Mouse (Mus musculus): ENCODE data around the gene Hist1h2af. TPM values are rescaled to one million over a fixed set of nuclear protein-coding genes. Genes with fewer than 3 reads are reported as not detected.
"Not testable (repeated sequence)": the region's sequence is repeated elsewhere in the genome, so short reads cannot be mapped to it uniquely, and the experiment has no call there.

Hist1h2af gene
- 3.8 and 9.2 TPM in 2 replicates for polyA plus RNA-seq (2015; fragmentation: Nextera tagmentation; extraction: Ambion mirVana)

- under 1% methylated on average over 24 of the region's 53 CpGs for WGBS
- Histone ChIP-seq H3K4me2 (ENCODE audit: low read depth, low read length) (peak within 1 kb of the TSS; percentile 75), H3K4me3 (ENCODE audit: low read length) (peak within 1 kb of the TSS; percentile 77), H3K4me1 (ENCODE audit: control insufficient read depth, insufficient read depth, low read length) (peaks cover 34% of the 10 kb centered on the region), H3K9ac (ENCODE audit: low read length) (peak within 1 kb of the TSS; percentile 90), H3K27ac (ENCODE audit: low read length) (peak within 1 kb of the TSS; percentile 99)
- not testable (repeated sequence) for H3K9me3 ChIP-seq (replicated peaks; ENCODE audit: control insufficient read depth, low read length); H3K27me3 ChIP-seq (ENCODE audit: control insufficient read depth, insufficient read depth, low read length); H3K36me3 ChIP-seq (ENCODE audit: control insufficient read depth, insufficient read depth)
- ATAC-seq (replicated peaks; ENCODE audit: extremely low read depth, insufficient read depth, low FRiP score): 0 out of 2 replicates have a peak, but pooled peaks have one; percentile 21
Observed at GRCm38 (mm10) chr13:23533560-23534367, at the start of gene Hist1h2af. Gene Hist1h2af, plus strand, starts transcription at chr13:23533906.

- H3K4me2 ChIP-seq (ENCODE audit: low read depth, low read length): no peak overlapping the region
- WGBS: 44% methylated on average over 5 of the region's 5 CpGs
- H3K4me3 ChIP-seq (ENCODE audit: low read length): no peak overlapping the region
- H3K27ac ChIP-seq (ENCODE audit: low read length): no peak overlapping the region
- no peaks in the 10 kb centered on the region for H3K36me3 ChIP-seq (ENCODE audit: control insufficient read depth, insufficient read depth)
- H3K27me3 ChIP-seq (ENCODE audit: control insufficient read depth, insufficient read depth, low read length): peaks cover 4% of the 10 kb centered on the region
- peaks cover 8% of the 10 kb centered on the region for H3K4me1 ChIP-seq (ENCODE audit: control insufficient read depth, insufficient read depth, low read length)
- no peak for ATAC-seq (replicated peaks; ENCODE audit: extremely low read depth, insufficient read depth, low FRiP score)
- H3K9me3 ChIP-seq (replicated peaks; ENCODE audit: control insufficient read depth, low read length): no peaks in the 10 kb centered on the region
- H3K9ac ChIP-seq (ENCODE audit: low read length): no peak overlapping the region
Observed at GRCm38 (mm10) chr13:23485271-23485670, 48.4 kb upstream of the Hist1h2af start.

- peak within 1 kb of the TSS; percentile 62; the same call in 1 of the 2 replicates for H3K9ac ChIP-seq (ENCODE audit: low read length)
- WGBS: 4% methylated on average over 13 of the region's 14 CpGs
- peaks cover 4% of the 10 kb centered on the region for H3K27me3 ChIP-seq (ENCODE audit: control insufficient read depth, insufficient read depth, low read length)
- H3K36me3 ChIP-seq (ENCODE audit: control insufficient read depth, insufficient read depth): no peaks in the 10 kb centered on the region
- peak within 1 kb of the TSS; percentile 87 for H3K4me2 ChIP-seq (ENCODE audit: low read depth, low read length)
- H3K9me3 ChIP-seq (replicated peaks; ENCODE audit: control insufficient read depth, low read length): no peaks in the 10 kb centered on the region
- peak; percentile 94 for ATAC-seq (replicated peaks; ENCODE audit: extremely low read depth, insufficient read depth, low FRiP score)
- H3K4me1 ChIP-seq (ENCODE audit: control insufficient read depth, insufficient read depth, low read length): peaks cover 18% of the 10 kb centered on the region
- H3K27ac ChIP-seq (ENCODE audit: low read length): no peak within 1 kb of the TSS
- peak within 1 kb of the TSS; percentile 53 for H3K4me3 ChIP-seq (ENCODE audit: low read length)
Observed at GRCm38 (mm10) chr13:23488400-23489322, 45.0 kb upstream of the Hist1h2af start, which contains the start of gene Btn2a2. Gene Btn2a2, minus strand, starts transcription at chr13:23488857.

- 30% methylated on average over 1 of the region's 1 CpGs for WGBS
- H3K4me1 ChIP-seq (ENCODE audit: control insufficient read depth, insufficient read depth, low read length): peaks cover 18% of the 10 kb centered on the region
- no peaks in the 10 kb centered on the region for H3K36me3 ChIP-seq (ENCODE audit: control insufficient read depth, insufficient read depth)
- no peak overlapping the region for H3K9ac ChIP-seq (ENCODE audit: low read length)
- no peak overlapping the region for H3K4me2 ChIP-seq (ENCODE audit: low read depth, low read length)
- no peaks in the 10 kb centered on the region for H3K9me3 ChIP-seq (replicated peaks; ENCODE audit: control insufficient read depth, low read length)
- peaks cover 4% of the 10 kb centered on the region for H3K27me3 ChIP-seq (ENCODE audit: control insufficient read depth, insufficient read depth, low read length)
- no peak for ATAC-seq (replicated peaks; ENCODE audit: extremely low read depth, insufficient read depth, low FRiP score)
- H3K4me3 ChIP-seq (ENCODE audit: low read length): no peak overlapping the region
- H3K27ac ChIP-seq (ENCODE audit: low read length): no peak overlapping the region
Observed at GRCm38 (mm10) chr13:23490863-23491262, 42.8 kb upstream of the Hist1h2af start.

GRCm38 (mm10) chr13:23491263-23491662 lies 42.4 kb upstream of the Hist1h2af start:
- no peak overlapping the region for H3K9ac ChIP-seq (ENCODE audit: low read length)
- no peak overlapping the region for H3K4me2 ChIP-seq (ENCODE audit: low read depth, low read length)
- no peaks in the 10 kb centered on the region for H3K9me3 ChIP-seq (replicated peaks; ENCODE audit: control insufficient read depth, low read length)
- H3K27ac ChIP-seq (ENCODE audit: low read length): no peak overlapping the region
- peaks cover 4% of the 10 kb centered on the region for H3K27me3 ChIP-seq (ENCODE audit: control insufficient read depth, insufficient read depth, low read length)
- no peak overlapping the region for H3K4me3 ChIP-seq (ENCODE audit: low read length)
- 22% methylated on average over 1 of the region's 1 CpGs for WGBS
- no peaks in the 10 kb centered on the region for H3K36me3 ChIP-seq (ENCODE audit: control insufficient read depth, insufficient read depth)
- ATAC-seq (replicated peaks; ENCODE audit: extremely low read depth, insufficient read depth, low FRiP score): no peak
- H3K4me1 ChIP-seq (ENCODE audit: control insufficient read depth, insufficient read depth, low read length): peaks cover 18% of the 10 kb centered on the region

GRCm38 (mm10) chr13:23491990-23492389 lies 41.7 kb upstream of the Hist1h2af start:
- Histone ChIP-seq H3K27me3 (ENCODE audit: control insufficient read depth, insufficient read depth, low read length) (peaks cover 4% of the 10 kb centered on the region), H3K9me3 (replicated peaks; ENCODE audit: control insufficient read depth, low read length) (no peaks in the 10 kb centered on the region), H3K9ac (ENCODE audit: low read length) (peak overlapping the region; percentile 39), H3K4me2 (ENCODE audit: low read depth, low read length) (peak overlapping the region; percentile 67), H3K36me3 (ENCODE audit: control insufficient read depth, insufficient read depth) (no peaks in the 10 kb centered on the region), H3K4me3 (ENCODE audit: low read length) (peak overlapping the region; percentile 51), H3K4me1 (ENCODE audit: control insufficient read depth, insufficient read depth, low read length) (peaks cover 18% of the 10 kb centered on the region), H3K27ac (ENCODE audit: low read length) (no peak overlapping the region)
- 9% methylated on average over 14 of the region's 14 CpGs for WGBS
- no peak for ATAC-seq (replicated peaks; ENCODE audit: extremely low read depth, insufficient read depth, low FRiP score)

GRCm38 (mm10) chr13:23495526-23495925 lies 38.2 kb upstream of the Hist1h2af start:
- H3K36me3 ChIP-seq (ENCODE audit: control insufficient read depth, insufficient read depth): no peaks in the 10 kb centered on the region
- no peak overlapping the region for H3K9ac ChIP-seq (ENCODE audit: low read length)
- no peak overlapping the region for H3K27ac ChIP-seq (ENCODE audit: low read length)
- no peak overlapping the region for H3K4me2 ChIP-seq (ENCODE audit: low read depth, low read length)
- no peak for ATAC-seq (replicated peaks; ENCODE audit: extremely low read depth, insufficient read depth, low FRiP score)
- WGBS: 75% methylated on average over 6 of the region's 6 CpGs
- peaks cover 20% of the 10 kb centered on the region for H3K4me1 ChIP-seq (ENCODE audit: control insufficient read depth, insufficient read depth, low read length)
- no peak overlapping the region for H3K4me3 ChIP-seq (ENCODE audit: low read length)
- no peaks in the 10 kb centered on the region for H3K27me3 ChIP-seq (ENCODE audit: control insufficient read depth, insufficient read depth, low read length)
- no peaks in the 10 kb centered on the region for H3K9me3 ChIP-seq (replicated peaks; ENCODE audit: control insufficient read depth, low read length)

- no peak overlapping the region for H3K9ac ChIP-seq (ENCODE audit: low read length)
- H3K4me3 ChIP-seq (ENCODE audit: low read length): peak overlapping the region; percentile 50
- 10% methylated on average over 19 of the region's 19 CpGs for WGBS
- H3K27me3 ChIP-seq (ENCODE audit: control insufficient read depth, insufficient read depth, low read length): no peaks in the 10 kb centered on the region
- no peaks in the 10 kb centered on the region for H3K9me3 ChIP-seq (replicated peaks; ENCODE audit: control insufficient read depth, low read length)
- ATAC-seq (replicated peaks; ENCODE audit: extremely low read depth, insufficient read depth, low FRiP score): no peak
- H3K27ac ChIP-seq (ENCODE audit: low read length): no peak overlapping the region
- peak overlapping the region; percentile 72 for H3K4me2 ChIP-seq (ENCODE audit: low read depth, low read length)
- peaks cover 14% of the 10 kb centered on the region for H3K4me1 ChIP-seq (ENCODE audit: control insufficient read depth, insufficient read depth, low read length)
- no peaks in the 10 kb centered on the region for H3K36me3 ChIP-seq (ENCODE audit: control insufficient read depth, insufficient read depth)
Observed at GRCm38 (mm10) chr13:23497656-23498321, 35.9 kb upstream of the Hist1h2af start.
